Mouse (Mus musculus) hindbrain, embryonic 14.5 days (tissue): ENCODE data around the gene Map6. TPM values are rescaled to one million over a fixed set of nuclear protein-coding genes. Genes with fewer than 3 reads are reported as not detected.

Experiments
- ATAC-seq: fragments of 200-750 bp; cut with Nextera tagmentation; 2 replicates; pipeline ENCODE4 v1.8.0; 2017; ENCODE audit warnings: moderate number of reproducible peaks, mild to moderate bottlenecking, moderate TSS enrichment, moderate library complexity; ENCODE audit not compliant: low FRiP score
- DNase-seq: peaks from one replicate; pipeline ENCODE4 v3.0.0-alpha.2; 2015; ENCODE audit warnings: low spot score
- H3K27ac ChIP-seq: fragments of 300-500 bp; sonication (generic); 2 replicates; pipeline ENCODE4 v1.5.1; 2014; ENCODE audit warnings: mild to moderate bottlenecking, moderate library complexity
- H3K27me3 ChIP-seq: fragments of 300-500 bp; sonication (generic); 2 replicates; pipeline ENCODE4 v1.6.1; 2014; ENCODE audit warnings: mild to moderate bottlenecking, low read length, mixed read lengths; ENCODE audit not compliant: control insufficient read depth, insufficient read depth
- H3K36me3 ChIP-seq: fragments of 300-500 bp; sonication (generic); replicated peaks from 2 replicates; pipeline ENCODE4 v1.6.1; 2014; ENCODE audit not compliant: control insufficient read depth, insufficient read depth
- H3K4me1 ChIP-seq: fragments of 300-500 bp; sonication (generic); replicated peaks from 2 replicates; pipeline ENCODE4 v1.6.1; 2014; ENCODE audit warnings: antibody characterized with exemption, low read length, mixed read lengths; ENCODE audit not compliant: control insufficient read depth, insufficient read depth
- H3K4me2 ChIP-seq: fragments of 300-500 bp; sonication (generic); replicated peaks from 2 replicates; pipeline ENCODE4 v1.6.1; 2014; ENCODE audit warnings: mild to moderate bottlenecking, moderate library complexity
- H3K4me3 ChIP-seq: fragments of 300-500 bp; sonication (generic); replicated peaks from 2 replicates; pipeline ENCODE4 v1.5.1; 2014; ENCODE audit warnings: mild to moderate bottlenecking, low read length
- H3K9ac ChIP-seq: fragments of 300-500 bp; sonication (generic); 2 replicates; pipeline ENCODE4 v1.6.1; 2014
- H3K9me3 ChIP-seq: fragments of 300-500 bp; sonication (generic); 2 replicates; pipeline ENCODE4 v1.6.1; 2016; ENCODE audit warnings: low read length; ENCODE audit not compliant: control insufficient read depth
- WGBS: fragments of 180-500 bp; shearing (Covaris S2); extraction: QIAGEN DNeasy Blood & Tissue Kit; methylation state at CpG from one replicate; pipeline ENCODE4 v1.1.7; 2014; 5-methylcytosine and 5-hydroxymethylcytosine counted together
- polyA plus RNA-seq: library from polyadenylated mRNA; unstranded; fragments of >200 nt; fragmentation: Nextera tagmentation; extraction: Ambion mirVana; gene quantifications from 2 replicates; pipeline ENCODE4 v1.2.1, GENCODE M21; 2014

Gene Map6
- polyA plus RNA-seq, 1 experiment from 2014 or later = 122 TPM

DNA sequence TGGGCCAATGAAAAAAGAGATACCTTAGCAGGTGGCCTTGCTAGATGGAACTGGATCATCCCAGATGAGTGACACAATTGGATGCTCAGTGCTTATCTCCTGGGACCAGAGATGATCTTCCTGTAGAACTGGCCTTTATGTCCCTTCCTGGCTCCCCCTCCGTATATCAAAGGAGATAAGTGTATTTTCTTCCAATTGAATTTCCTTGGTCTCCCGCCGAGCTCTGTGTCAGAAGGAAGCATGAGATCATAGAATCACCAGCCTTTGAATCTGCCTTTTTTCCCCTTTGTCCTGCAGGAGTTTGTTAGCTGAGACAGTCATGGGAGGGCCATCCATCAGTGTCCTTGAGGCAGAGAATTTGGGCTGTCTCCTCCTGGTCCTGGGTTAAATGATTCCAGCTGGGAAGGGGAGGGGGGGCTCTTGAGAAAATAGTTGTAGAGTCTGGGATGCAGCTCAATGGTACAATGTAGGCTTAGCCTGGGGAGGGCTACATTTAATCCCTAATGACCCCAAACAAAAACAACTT lies 33.5 kb downstream of the Map6 start:
- H3K9me3 ChIP-seq = no peaks in the 10 kb centered on the region
- 24% methylated on average over 3 of the region's 3 CpGs for WGBS
- H3K4me3 ChIP-seq = no peak overlapping the region
- H3K9ac ChIP-seq = no peak overlapping the region
- H3K4me2 ChIP-seq = no peak overlapping the region
- peaks cover 34% of the 10 kb centered on the region for H3K4me1 ChIP-seq
- DNase-seq (no peak), ATAC-seq (no peak)
- no peak overlapping the region for H3K27ac ChIP-seq
- H3K36me3 ChIP-seq = no peaks in the 10 kb centered on the region
- H3K27me3 ChIP-seq = no peaks in the 10 kb centered on the region

DNA sequence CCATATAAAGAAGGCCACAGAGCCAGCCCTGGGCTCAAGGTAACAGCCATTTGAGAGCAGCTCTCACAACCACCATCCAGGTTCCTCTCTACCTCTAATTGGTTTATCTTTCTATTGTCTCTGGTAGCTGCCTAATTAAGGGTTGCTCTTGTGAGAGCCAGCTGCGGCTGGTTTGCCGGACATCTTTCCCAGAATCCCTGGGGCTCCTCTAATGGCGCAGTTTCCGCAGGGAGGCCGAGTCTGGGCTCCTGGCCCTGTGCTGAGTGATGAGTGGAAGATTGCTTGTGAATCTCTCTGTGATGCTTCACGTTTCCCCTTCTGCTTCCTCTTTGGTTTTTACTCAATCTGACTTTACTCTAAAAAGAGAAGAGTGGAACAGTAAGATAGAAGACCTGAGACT lies 36.8 kb downstream of the Map6 start:
- Histone ChIP-seq H3K4me3 (no peak overlapping the region), H3K36me3 (no peaks in the 10 kb centered on the region), H3K27me3 (no peaks in the 10 kb centered on the region), H3K9me3 (no peaks in the 10 kb centered on the region), H3K27ac (peak overlapping the region; percentile 87), H3K4me2 (peak overlapping the region; percentile 1; the same call in 1 of the 2 replicates), H3K9ac (peak overlapping the region; percentile 24; the same call in 1 of the 2 replicates), H3K4me1 (peaks cover 56% of the 10 kb centered on the region)
- WGBS = 23% methylated on average over 6 of the region's 6 CpGs
- ATAC-seq (peak; percentile 31; the same call in 1 of the 2 replicates), DNase-seq (no peak)

DNA sequence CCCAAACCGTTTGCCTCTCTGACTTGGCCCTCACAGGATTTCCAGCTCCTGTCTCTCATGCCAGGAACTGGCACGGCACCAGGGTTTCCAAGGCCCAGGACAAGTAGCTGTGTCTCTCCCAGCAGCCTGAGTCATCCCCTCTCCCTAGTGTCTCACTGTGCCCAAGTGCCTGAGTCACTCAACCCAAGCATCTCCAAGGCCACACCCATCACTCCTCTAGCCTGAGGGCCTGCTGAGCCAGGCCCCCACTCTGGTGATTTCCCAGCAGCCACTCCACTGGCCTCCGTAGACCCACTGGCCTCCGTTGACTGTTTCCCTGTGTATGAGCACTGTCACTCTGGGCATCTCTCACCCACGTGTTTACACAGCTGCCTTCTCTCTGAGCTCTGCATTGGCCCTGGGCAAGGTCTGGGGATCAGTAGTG lies 37.7 kb downstream of the Map6 start:
- ATAC-seq (peak; percentile 66; the same call in 1 of the 2 replicates), DNase-seq (peak; percentile 68)
- Histone ChIP-seq H3K4me3 (no peak overlapping the region), H3K27me3 (no peaks in the 10 kb centered on the region), H3K36me3 (no peaks in the 10 kb centered on the region), H3K27ac (peak overlapping the region; percentile 87), H3K4me2 (no peak overlapping the region), H3K9ac (0 out of 2 replicates have a peak overlapping the region, but pooled peaks have one; percentile 2), H3K9me3 (no peaks in the 10 kb centered on the region), H3K4me1 (peaks cover 56% of the 10 kb centered on the region)
- 39% methylated on average over 5 of the region's 5 CpGs for WGBS

DNA sequence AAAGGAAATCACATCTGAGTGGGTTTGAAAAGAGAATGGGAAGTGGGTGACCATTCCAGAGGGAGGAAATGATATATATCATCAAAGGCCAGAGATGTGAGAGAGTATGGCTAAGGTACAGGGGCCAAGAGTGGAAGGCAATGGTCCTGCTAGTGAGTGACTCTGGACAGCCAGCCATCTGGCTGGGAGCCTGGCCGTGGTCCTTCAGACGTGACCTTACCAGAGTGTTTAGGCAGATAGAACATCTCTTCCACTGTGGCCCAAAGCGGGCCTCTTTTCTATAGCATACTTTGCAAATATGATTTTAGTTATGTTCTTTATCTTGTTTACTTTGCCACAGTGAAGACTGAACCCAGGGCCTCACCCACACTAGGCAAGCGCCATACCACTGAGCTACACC lies 38.4 kb downstream of the Map6 start:
- ATAC-seq = no peak
- H3K4me2 ChIP-seq = no peak overlapping the region
- H3K36me3 ChIP-seq = no peaks in the 10 kb centered on the region
- no peaks in the 10 kb centered on the region for H3K27me3 ChIP-seq
- no peaks in the 10 kb centered on the region for H3K9me3 ChIP-seq
- DNase-seq = no peak
- H3K27ac ChIP-seq = peak overlapping the region; percentile 87; the same call in 1 of the 2 replicates
- peaks cover 57% of the 10 kb centered on the region for H3K4me1 ChIP-seq
- no peak overlapping the region for H3K9ac ChIP-seq
- WGBS = 77% methylated on average over 4 of the region's 4 CpGs
- no peak overlapping the region for H3K4me3 ChIP-seq

DNA sequence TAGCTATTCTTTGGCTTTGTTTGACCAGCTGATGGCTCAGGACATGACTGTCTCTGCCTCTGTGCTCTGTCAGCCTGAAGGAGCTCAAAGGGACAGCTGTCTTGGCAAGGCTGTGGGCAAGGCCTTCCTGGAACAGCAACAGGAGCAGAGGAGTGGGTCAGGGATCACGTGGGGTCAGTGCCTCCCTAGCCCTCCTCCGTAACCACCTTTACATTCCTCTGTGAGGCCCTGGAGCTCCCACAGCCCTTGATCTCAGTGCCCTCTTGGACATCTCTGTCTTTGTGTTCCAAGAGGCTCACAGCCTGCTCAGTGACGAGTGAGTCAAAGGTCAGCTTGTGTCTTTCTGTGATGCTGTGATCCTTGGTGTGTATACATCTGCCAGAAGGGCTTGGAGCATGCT lies 39.4 kb downstream of the Map6 start:
- no peaks in the 10 kb centered on the region for H3K9me3 ChIP-seq
- H3K36me3 ChIP-seq = no peaks in the 10 kb centered on the region
- 21% methylated on average over 3 of the region's 3 CpGs for WGBS
- no peaks in the 10 kb centered on the region for H3K27me3 ChIP-seq
- no peak overlapping the region for H3K4me2 ChIP-seq
- no peak for DNase-seq
- 0 out of 2 replicates have a peak overlapping the region, but pooled peaks have one; percentile 16 for H3K27ac ChIP-seq
- H3K4me1 ChIP-seq = peaks cover 65% of the 10 kb centered on the region
- ATAC-seq = no peak
- H3K9ac ChIP-seq = no peak overlapping the region
- H3K4me3 ChIP-seq = no peak overlapping the region

DNA sequence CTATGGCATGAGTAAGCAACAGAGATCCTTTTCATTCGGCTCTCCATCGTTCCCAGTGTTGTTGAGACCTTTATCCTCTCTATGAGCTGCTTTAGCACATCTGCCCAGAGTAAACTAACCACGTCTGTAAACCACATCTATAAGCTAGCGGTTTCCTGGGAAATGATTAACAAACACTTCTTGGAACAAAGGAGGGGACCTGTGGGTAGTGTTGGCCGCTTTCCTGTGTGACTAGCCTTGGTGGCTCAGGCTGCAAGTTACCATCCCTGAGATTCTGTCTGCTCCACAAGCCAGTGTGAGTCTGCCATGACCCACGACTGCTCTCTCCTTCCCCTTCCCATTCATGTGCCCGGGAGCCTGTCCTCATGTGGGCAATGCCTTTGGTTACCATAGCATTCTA lies 44.2 kb downstream of the Map6 start:
- Histone ChIP-seq H3K9me3 (no peaks in the 10 kb centered on the region), H3K4me1 (peaks cover 53% of the 10 kb centered on the region), H3K27ac (peak overlapping the region; percentile 93), H3K4me2 (no peak overlapping the region), H3K9ac (peak overlapping the region; percentile 32; the same call in 1 of the 2 replicates), H3K4me3 (no peak overlapping the region), H3K27me3 (no peaks in the 10 kb centered on the region), H3K36me3 (peaks cover 10% of the 10 kb centered on the region)
- no peak for DNase-seq
- ATAC-seq = no peak
- WGBS = 27% methylated on average over 7 of the region's 7 CpGs

DNA sequence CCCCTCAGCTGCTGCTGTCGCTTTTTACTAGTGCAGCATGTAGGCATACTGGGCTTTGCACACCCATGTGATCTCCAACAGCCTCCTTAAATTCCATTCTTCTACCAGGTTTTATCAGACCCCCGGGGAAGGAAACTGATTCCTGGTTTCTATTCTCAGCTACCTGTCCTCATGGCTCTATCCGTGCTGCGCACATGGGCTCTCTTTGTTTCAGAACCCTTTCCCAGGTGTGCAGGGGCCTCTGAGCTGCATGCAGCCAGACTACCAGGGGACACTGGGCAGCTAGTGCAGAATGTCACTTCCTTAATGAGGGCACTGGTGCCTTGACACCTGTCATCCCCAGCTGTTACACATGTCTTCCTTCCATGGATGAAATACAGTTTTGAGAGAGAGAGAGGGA lies 44.8 kb downstream of the Map6 start:
- 27% methylated on average over 4 of the region's 4 CpGs for WGBS

DNA sequence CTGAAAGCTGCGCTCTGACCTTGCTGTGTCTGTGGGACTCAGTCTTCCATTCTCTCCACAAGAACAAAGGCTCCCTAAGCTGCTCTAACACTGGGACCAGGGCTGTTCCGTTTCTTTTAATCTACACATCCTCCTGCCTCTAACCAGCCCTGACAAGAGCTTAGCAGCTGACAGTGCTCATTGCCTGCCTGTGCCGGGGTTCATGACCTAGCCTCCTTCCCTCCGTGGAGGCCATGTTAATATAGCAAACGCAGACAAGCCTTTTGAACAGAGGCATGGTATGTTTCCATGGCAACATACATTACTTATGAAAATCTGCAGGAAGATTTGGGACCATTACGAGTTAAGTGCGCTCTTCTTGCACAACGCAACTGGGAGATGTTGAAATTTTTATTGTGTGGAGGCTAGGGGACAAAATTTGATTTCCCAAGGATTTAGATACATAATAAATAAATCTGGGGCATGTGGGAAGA lies 45.5 kb downstream of the Map6 start:
- Histone ChIP-seq H3K36me3 (peaks cover 22% of the 10 kb centered on the region), H3K9ac (peak overlapping the region; percentile 32), H3K27ac (peak overlapping the region; percentile 93), H3K27me3 (no peaks in the 10 kb centered on the region), H3K4me2 (peak overlapping the region; percentile 20), H3K4me1 (peaks cover 45% of the 10 kb centered on the region), H3K9me3 (no peaks in the 10 kb centered on the region), H3K4me3 (no peak overlapping the region)
- 12% methylated on average over 8 of the region's 8 CpGs for WGBS
- ATAC-seq (peak; percentile 65), DNase-seq (peak; percentile 61)

More for the DNA sequence above, 44.8 kb downstream of the Map6 start:
- Histone ChIP-seq H3K4me1 (peaks cover 48% of the 10 kb centered on the region), H3K27me3 (no peaks in the 10 kb centered on the region), H3K4me3 (no peak overlapping the region), H3K9ac (peak overlapping the region; percentile 32), H3K27ac (peak overlapping the region; percentile 93), H3K4me2 (peak overlapping the region; percentile 20), H3K9me3 (no peaks in the 10 kb centered on the region), H3K36me3 (peaks cover 16% of the 10 kb centered on the region)
- ATAC-seq (peak; percentile 44), DNase-seq (peak; percentile 55)

DNA sequence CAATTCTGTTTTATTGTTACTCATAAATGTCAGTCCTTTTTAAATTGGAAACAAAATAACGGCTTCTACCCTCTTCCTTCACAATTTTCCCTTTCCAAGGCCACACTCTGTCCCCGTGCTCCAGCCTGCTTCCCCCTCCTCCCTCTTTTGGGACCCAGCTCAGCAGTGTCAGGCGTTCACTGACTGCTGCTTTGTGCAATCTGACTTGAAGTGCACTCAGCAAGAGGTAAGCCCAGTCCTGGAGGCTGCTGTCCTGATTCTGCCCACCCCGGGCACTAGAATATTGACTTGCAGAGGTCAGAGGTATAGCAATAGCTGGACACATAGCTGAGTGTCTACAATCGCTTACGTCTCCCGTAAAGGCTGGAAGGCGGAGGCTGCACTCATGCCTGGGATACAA lies 46.0 kb downstream of the Map6 start:
- H3K4me2 ChIP-seq = peak overlapping the region; percentile 20
- H3K9me3 ChIP-seq = no peaks in the 10 kb centered on the region
- H3K9ac ChIP-seq = peak overlapping the region; percentile 32
- H3K36me3 ChIP-seq = peaks cover 27% of the 10 kb centered on the region
- no peak overlapping the region for H3K4me3 ChIP-seq
- WGBS = 43% methylated on average over 8 of the region's 8 CpGs
- peaks cover 41% of the 10 kb centered on the region for H3K4me1 ChIP-seq
- ATAC-seq (no peak), DNase-seq (no peak)
- no peaks in the 10 kb centered on the region for H3K27me3 ChIP-seq
- H3K27ac ChIP-seq = peak overlapping the region; percentile 93
